Mouse (Mus musculus) heart, postnatal 0 days (tissue): Measurements from ENCODE around the gene Sf3a2. TPM values are rescaled to one million over a fixed set of nuclear protein-coding genes. Genes with fewer than 3 reads are reported as not detected.

ENCODE experiments used
- ATAC-seq: fragments of 200-750 bp; cut with Nextera tagmentation; 2 replicates; pipeline ENCODE4 v1.8.0; 2017; ENCODE audit warnings: low read depth, moderate number of reproducible peaks, moderate library complexity; ENCODE audit not compliant: insufficient read depth
- DNase-seq: peaks from one replicate; pipeline ENCODE4 v3.0.0-alpha.2; 2016; ENCODE audit warnings: low spot score
- H3K27ac ChIP-seq: fragments of 300-500 bp; sonication (generic); 2 replicates; pipeline ENCODE4 v1.5.1; 2014; ENCODE audit warnings: low read depth, mild to moderate bottlenecking
- H3K27me3 ChIP-seq: fragments of 300-500 bp; sonication (generic); 2 replicates; pipeline ENCODE4 v1.6.1; 2014; ENCODE audit warnings: low read length, mixed read lengths; ENCODE audit not compliant: control insufficient read depth, insufficient read depth
- H3K36me3 ChIP-seq: fragments of 300-500 bp; sonication (generic); replicated peaks from 2 replicates; pipeline ENCODE4 v1.6.1; 2014; ENCODE audit warnings: low read length, mixed read lengths; ENCODE audit not compliant: control insufficient read depth, insufficient read depth
- H3K4me1 ChIP-seq: fragments of 300-500 bp; sonication (generic); 2 replicates; pipeline ENCODE4 v1.6.1; 2014; ENCODE audit warnings: antibody characterized with exemption; ENCODE audit not compliant: control insufficient read depth, insufficient read depth
- H3K4me2 ChIP-seq: fragments of 300-500 bp; sonication (generic); 2 replicates; pipeline ENCODE4 v1.6.1; 2014; ENCODE audit warnings: low read depth, mild to moderate bottlenecking, low read length, moderate library complexity
- H3K4me3 ChIP-seq: fragments of 300-500 bp; sonication (generic); 2 replicates; pipeline ENCODE4 v1.5.1; 2014; ENCODE audit warnings: low read depth, low read length
- H3K9ac ChIP-seq: fragments of 300-500 bp; sonication (generic); replicated peaks from 2 replicates; pipeline ENCODE4 v1.6.1; 2014; ENCODE audit warnings: low read depth, low read length, mixed read lengths
- H3K9me3 ChIP-seq: fragments of 300-500 bp; sonication (generic); replicated peaks from 2 replicates; pipeline ENCODE4 v1.6.1; 2016; ENCODE audit warnings: low read length; ENCODE audit not compliant: control insufficient read depth
- CTCF ChIP-seq: IDR thresholded peaks from 2 replicates; pipeline ENCODE4 v1.5.1; 2016; ENCODE audit warnings: antibody characterized with exemption, control low read depth, low read depth
- EP300 ChIP-seq: IDR thresholded peaks from 2 replicates; pipeline ENCODE4 v1.6.1; 2016; ENCODE audit warnings: antibody characterized with exemption, low read depth
- WGBS: fragments of 180-500 bp; shearing (Covaris S2); extraction: QIAGEN DNeasy Blood & Tissue Kit; methylation state at CpG from one replicate; pipeline ENCODE4 v1.1.7; 2014; 5-methylcytosine and 5-hydroxymethylcytosine counted together
- polyA plus RNA-seq: library from polyadenylated mRNA; unstranded; fragments of >200 nt; fragmentation: Nextera tagmentation; extraction: Ambion mirVana; gene quantifications from 2 replicates; pipeline ENCODE4 v1.2.1, GENCODE M21; 2015
- total RNA-seq: library from RNA; depleted of rRNA; stranded (reverse); fragments of >200 nt; gene quantifications from 2 replicates; pipeline ENCODE4 v1.2.3, GENCODE M21; 2014; ENCODE audit warnings: low replicate concordance

Sf3a2 gene
- total and polyA plus RNA-seq, 2 experiments from 2014 or later = 8.8 to 25.2 TPM

DNA sequence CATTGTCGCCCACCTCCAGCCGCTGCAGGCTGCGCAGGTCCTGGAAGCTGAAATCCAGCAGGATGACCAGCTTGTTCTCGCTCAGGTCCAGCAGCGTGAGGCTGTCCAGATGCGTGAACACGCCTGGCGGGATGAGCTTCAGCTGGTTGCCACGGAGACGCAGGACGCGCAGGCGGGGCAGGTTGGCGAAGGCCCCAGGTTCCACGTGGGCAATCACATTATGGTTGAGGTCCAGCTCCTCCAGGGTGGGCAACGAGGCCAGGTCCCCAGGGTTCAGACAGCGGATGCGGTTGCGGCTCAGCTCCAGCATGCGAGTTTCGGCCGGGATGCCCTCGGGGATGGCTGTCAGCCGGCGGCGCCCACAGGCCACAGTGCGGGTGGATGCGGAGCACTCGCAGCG is 37.6 kb downstream of the Sf3a2 start:
- H3K4me1 ChIP-seq = peaks cover 23% of the 10 kb centered on the region; the same call in 1 of the 2 replicates
- H3K4me2 ChIP-seq = no peak overlapping the region
- no peak overlapping the region for H3K27ac ChIP-seq
- H3K4me3 ChIP-seq = no peak overlapping the region
- TF ChIP-seq CTCF (no peak), EP300 (no peak)
- H3K36me3 ChIP-seq = 0 out of 2 replicates have a peak, but pooled peaks cover 4% of the 10 kb centered on the region
- DNase-seq (no peak), ATAC-seq (no peak)
- WGBS = 63% methylated on average over 30 of the region's 30 CpGs
- peaks cover 30% of the 10 kb centered on the region for H3K27me3 ChIP-seq
- no peak overlapping the region for H3K9ac ChIP-seq
- H3K9me3 ChIP-seq = no peaks in the 10 kb centered on the region

DNA sequence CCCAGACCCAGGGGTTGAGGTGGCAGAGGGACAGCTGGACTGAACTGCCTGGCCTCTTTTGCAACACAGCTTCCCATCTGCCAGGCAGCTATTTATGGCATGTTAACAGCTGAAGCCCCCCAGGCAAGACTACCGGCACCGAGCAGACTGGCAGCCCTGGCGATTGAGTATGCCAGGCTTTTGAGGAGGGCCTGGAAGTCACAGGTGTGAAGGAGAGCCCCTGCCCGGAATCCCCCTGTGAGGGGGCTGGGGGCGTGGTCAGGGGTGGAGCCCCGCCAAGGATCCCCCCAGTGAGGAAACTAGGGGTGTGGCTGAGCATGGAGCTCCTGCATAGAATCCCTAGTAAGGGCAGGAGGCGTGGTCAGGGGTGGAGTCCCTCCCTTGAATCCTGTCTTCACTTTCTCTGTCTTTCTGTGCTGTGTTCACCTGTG is 39.0 kb downstream of the Sf3a2 start:
- WGBS = 41% methylated on average over 7 of the region's 7 CpGs
- no peak for TF ChIP-seq EP300
- H3K4me1 ChIP-seq = peaks cover 17% of the 10 kb centered on the region; the same call in 1 of the 2 replicates
- ATAC-seq (no peak; the same call in 1 of the 2 replicates), DNase-seq (no peak)
- peaks cover 30% of the 10 kb centered on the region for H3K27me3 ChIP-seq
- no peak overlapping the region for H3K4me2 ChIP-seq
- no peaks in the 10 kb centered on the region for H3K36me3 ChIP-seq
- 0 out of 2 replicates have a peak overlapping the region, but pooled peaks have one; percentile 56 for H3K27ac ChIP-seq
- H3K4me3 ChIP-seq = no peak overlapping the region
- H3K9me3 ChIP-seq = no peaks in the 10 kb centered on the region
- no peak overlapping the region for H3K9ac ChIP-seq

DNA sequence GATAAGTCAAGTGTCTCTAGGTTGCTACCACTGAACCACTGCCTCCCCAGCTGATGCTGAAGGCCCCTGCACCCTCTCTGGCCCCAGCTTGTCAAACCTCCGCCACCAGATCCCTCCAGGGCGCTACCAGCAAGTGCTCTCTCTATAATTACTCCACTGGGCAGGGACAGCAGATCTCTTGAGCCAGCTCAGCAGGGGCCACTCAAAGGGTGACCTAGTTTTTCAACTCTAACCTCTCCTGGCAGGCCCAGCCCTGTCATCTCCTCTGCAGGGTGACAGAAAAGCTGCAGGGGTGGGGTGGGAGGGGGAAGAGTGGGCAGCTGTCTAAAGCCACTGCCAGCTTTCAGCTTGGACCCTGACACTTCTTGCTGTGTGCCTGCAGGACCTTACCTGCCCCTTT is 39.8 kb downstream of the Sf3a2 start:
- H3K9ac ChIP-seq = no peak overlapping the region
- TF ChIP-seq CTCF (no peak), EP300 (no peak)

DNA sequence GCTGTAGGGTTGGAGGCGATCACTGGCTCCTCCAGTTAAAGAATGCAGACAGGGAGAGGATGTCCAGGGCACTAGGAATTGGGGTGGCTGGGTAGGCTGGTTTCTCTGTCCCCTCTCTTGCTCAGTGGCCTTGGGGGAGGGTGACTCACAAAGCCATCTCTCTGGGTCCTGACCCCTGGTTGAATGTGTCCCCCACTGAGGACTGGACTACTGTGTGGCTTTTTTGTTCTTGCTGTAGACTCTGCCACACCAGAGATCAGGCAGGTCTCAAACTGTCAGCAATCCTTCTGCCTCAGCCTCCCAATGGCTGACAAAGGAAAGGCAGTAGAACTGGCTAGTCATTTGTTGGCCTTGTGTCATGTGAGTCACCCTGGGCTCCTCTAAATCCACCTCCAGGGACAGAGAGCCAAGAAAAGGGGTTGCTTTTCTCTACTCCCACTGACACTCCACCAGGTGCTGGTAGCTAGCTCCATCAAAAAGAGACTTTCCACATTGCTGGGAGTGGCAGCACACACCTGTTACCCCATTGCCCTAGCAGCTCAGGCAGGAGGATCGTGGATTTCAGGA is 40.4 kb downstream of the Sf3a2 start:
- no peak for DNase-seq
- WGBS = 58% methylated on average over 2 of the region's 2 CpGs
- H3K9me3 ChIP-seq = no peaks in the 10 kb centered on the region
- H3K4me2 ChIP-seq = no peak overlapping the region
- TF ChIP-seq CTCF = no peak
- TF ChIP-seq EP300 = no peak
- H3K27ac ChIP-seq = peak overlapping the region; percentile 56
- H3K9ac ChIP-seq = no peak overlapping the region
- H3K4me3 ChIP-seq = no peak overlapping the region
- H3K4me1 ChIP-seq = peaks cover 17% of the 10 kb centered on the region; the same call in 1 of the 2 replicates
- peak; percentile 1; the same call in 1 of the 2 replicates for ATAC-seq
- H3K27me3 ChIP-seq = peaks cover 38% of the 10 kb centered on the region
- H3K36me3 ChIP-seq = no peaks in the 10 kb centered on the region

More for the DNA sequence above, 39.8 kb downstream of the Sf3a2 start:
- Histone ChIP-seq H3K27me3 (peaks cover 36% of the 10 kb centered on the region), H3K4me1 (peaks cover 17% of the 10 kb centered on the region; the same call in 1 of the 2 replicates), H3K9me3 (no peaks in the 10 kb centered on the region), H3K27ac (peak overlapping the region; percentile 56), H3K36me3 (no peaks in the 10 kb centered on the region), H3K4me3 (no peak overlapping the region), H3K4me2 (no peak overlapping the region)
- DNase-seq (peak; percentile 61), ATAC-seq (peak; percentile 73)
- WGBS = 11% methylated on average over 2 of the region's 2 CpGs

DNA sequence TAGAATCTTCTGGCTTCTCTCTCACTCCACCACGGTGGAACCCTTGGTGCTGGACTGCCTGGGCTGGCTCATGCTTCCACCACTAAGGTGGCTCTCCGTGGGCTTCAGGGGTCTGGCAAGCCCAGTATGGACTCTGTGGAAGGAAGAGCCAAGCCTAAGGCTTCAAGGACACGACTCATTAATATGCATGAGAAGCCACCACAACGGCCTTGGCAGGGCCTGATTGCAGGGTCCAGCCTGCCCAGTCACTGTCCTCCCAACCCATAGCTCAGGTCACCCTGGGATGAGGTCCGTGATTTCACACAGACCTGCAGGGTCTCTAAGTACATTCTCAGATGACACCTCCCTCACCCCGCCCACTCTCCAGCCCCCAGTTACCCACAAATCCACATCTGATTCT is 41.9 kb downstream of the Sf3a2 start:
- H3K27me3 ChIP-seq = peaks cover 37% of the 10 kb centered on the region
- DNase-seq (no peak), ATAC-seq (no peak)
- H3K9me3 ChIP-seq = no peaks in the 10 kb centered on the region
- H3K4me1 ChIP-seq = peaks cover 26% of the 10 kb centered on the region; the same call in 1 of the 2 replicates
- H3K9ac ChIP-seq = no peak overlapping the region
- TF ChIP-seq CTCF = no peak
- no peak for TF ChIP-seq EP300
- H3K4me3 ChIP-seq = no peak overlapping the region
- H3K36me3 ChIP-seq = no peaks in the 10 kb centered on the region
- no peak overlapping the region for H3K27ac ChIP-seq
- WGBS = 63% methylated on average over 6 of the region's 6 CpGs
- no peak overlapping the region for H3K4me2 ChIP-seq

DNA sequence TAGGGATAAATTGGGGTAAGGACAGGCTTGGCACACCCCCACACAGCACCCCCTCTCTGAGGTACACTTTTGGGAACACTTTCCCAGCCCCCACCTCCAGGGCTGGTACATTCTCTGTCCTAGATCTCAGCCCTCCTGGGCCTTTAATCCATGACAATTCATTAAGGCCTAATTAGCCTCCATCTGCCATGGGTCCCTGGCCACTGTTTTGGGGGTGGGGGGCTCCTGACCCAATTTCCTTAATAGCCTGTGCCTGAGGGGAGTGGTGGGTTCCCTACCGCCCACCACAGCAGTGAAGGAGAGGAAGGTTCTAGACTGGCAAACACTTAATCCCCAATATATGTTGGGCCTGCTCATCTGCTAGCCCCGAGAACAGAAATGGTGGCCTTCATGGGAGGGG is 43.7 kb downstream of the Sf3a2 start:
- TF ChIP-seq EP300 = no peak
- no peak for TF ChIP-seq CTCF
- H3K9ac ChIP-seq = no peak overlapping the region
- no peak overlapping the region for H3K4me2 ChIP-seq
- no peak overlapping the region for H3K27ac ChIP-seq
- DNase-seq (no peak), ATAC-seq (no peak)
- H3K4me3 ChIP-seq = no peak overlapping the region
- peaks cover 30% of the 10 kb centered on the region for H3K27me3 ChIP-seq
- H3K36me3 ChIP-seq = no peaks in the 10 kb centered on the region
- no peaks in the 10 kb centered on the region for H3K9me3 ChIP-seq
- WGBS = 79% methylated on average over 2 of the region's 2 CpGs
- H3K4me1 ChIP-seq = peaks cover 26% of the 10 kb centered on the region; the same call in 1 of the 2 replicates
